ENCODE assay signal across 1 mouse cellular context in the genomic region with DNA sequence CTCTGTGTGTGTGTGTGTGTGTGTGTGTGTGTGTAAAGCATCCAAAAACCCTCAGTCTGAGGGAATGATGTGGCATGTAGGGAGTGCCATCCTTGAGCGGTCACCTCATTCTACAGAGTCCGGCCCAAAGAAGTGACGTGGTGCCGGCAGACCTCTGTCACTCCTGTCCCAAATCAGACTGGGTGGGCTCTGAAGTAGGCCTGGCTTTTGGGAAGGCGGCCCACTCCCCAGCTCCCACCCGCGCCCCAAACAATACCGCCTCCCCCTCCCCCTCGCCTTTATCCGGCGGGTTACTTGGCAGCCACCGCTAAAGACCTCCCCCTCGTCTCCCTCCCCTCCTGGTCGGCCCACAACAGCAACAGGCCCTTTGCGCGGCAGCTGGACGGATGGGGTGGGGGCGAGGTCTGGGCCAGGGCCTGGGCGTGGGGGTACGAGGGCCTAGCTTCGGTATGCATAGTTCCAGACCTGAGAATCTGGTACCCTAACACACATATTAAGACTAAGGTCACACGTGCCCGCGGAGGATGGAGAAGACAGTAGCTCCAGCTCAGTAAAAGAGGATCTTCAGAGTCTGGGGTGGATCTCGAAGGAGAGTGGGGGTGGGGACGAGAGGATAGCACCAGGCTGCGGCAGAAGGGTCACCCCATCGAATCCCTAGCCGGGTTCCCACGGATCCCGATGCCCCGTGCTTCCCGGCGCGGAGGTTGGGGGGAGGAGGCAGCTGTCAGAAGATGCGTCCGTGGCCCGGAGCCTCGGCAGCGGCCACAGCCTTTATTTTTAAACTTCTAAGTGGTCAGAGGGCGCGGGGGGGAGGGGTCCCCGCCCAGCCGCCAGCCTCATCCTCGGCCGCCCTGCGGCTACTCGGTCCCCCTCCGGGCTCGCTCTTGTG.
TF ChIP-seq lines count a peak whose summit lies in the region.

No protein-coding gene starts in this region.

TF ChIP-seq in CH12.LX, 34 proteins besides CTCF, POLR2A, EP300 and RAD21 (continued from another document):
- peak; percentile 66; the same call in 1 of the 2 replicates for TF ChIP-seq MXI1 (IDR thresholded peaks at IDR 0.05; ENCODE audit: low read depth, low read length)
- TF ChIP-seq NELFE (IDR thresholded peaks at IDR 0.05; ENCODE audit: low read depth, low read length) = no peak
- no peak for TF ChIP-seq JUN (IDR thresholded peaks at IDR 0.05; ENCODE audit: insufficient read depth, low read depth, low read length)
- TF ChIP-seq GABPA (IDR thresholded peaks at IDR 0.05; ENCODE audit: insufficient replicate concordance, low read depth, low read length) = no peak
- no peak for TF ChIP-seq HCFC1 (IDR thresholded peaks at IDR 0.05; ENCODE audit: low read depth, low read length)
- TF ChIP-seq SIN3A (IDR thresholded peaks at IDR 0.05; ENCODE audit: low read length) = peak; percentile 55; the same call in 1 of the 2 replicates
- TF ChIP-seq ZMIZ1 (IDR thresholded peaks at IDR 0.05; ENCODE audit: low read depth, low read length) = no peak
